Mouse (Mus musculus): ENCODE data around the gene Cdh4. TPM values are rescaled to one million over a fixed set of nuclear protein-coding genes. Genes with fewer than 3 reads are reported as not detected.

The Cdh4 gene
- polyA plus RNA-seq, 1 experiment, result not detected

DNA sequence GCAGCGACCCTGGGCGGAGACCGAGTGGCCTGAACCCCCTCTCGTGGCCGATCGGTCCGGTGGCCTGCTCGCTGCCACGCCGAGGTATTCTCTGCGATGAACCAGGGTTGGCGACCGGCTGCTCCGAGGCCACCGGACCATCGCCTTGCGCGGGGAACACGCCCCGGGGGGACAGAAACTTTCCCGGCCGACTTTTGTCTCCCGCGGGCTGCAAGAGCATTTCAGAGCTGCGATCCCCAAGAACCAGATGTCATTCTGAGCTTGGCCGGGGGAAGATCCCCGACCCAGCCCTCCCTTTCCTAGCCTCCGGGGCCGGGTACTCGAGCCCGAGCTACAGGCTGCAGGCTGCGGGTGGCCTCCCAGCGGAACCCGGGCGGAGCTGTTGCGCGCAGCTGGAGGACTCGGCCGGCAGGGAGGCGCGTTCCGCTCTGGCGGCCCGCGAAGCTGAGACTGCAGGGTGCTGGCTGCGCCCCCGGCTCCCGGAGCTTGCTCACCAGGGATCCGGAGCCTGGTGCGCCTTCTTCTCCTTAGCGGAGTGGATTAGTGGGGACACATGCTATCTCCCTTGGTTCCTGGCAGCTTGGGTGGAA, 1.1 kb downstream of the Cdh4 start:
- no peaks in the 10 kb centered on the region for H3K4me1 ChIP-seq (ENCODE audit: control insufficient read depth, insufficient read depth, insufficient read length, low read length)

DNA sequence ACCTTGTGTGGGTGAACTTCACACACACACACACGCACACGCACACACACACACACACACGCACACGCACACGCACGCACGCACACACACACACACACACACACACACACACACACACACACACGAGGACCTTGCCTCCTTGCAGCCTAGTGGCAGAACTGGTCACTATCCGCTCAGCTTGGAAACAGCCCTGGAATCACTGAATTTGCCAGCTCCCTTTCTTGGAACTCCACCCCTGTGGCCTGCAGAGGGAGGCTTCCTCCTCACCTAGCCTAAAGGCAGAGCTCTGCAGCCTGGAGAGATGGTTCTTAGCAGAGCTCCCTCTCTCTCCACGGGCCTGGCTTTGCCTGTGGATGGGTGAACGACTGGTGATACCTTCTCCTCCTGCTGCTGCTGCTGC, 1.7 kb downstream of the Cdh4 start:
- Histone ChIP-seq H3K4me1 (ENCODE audit: control insufficient read depth, insufficient read depth, insufficient read length, low read length) (no peaks in the 10 kb centered on the region), H3K27ac (replicated peaks; ENCODE audit: low read depth, low read length) (no peak overlapping the region), H3K4me3 (ENCODE audit: insufficient read depth, low read depth, low read length) (peak overlapping the region; percentile 63; the same call in 1 of the 2 replicates)

More for the DNA sequence above, 1.1 kb downstream of the Cdh4 start:
- peak overlapping the region; percentile 63 for H3K4me3 ChIP-seq (ENCODE audit: insufficient read depth, low read depth, low read length)
- no peak overlapping the region for H3K27ac ChIP-seq (replicated peaks; ENCODE audit: low read depth, low read length)

DNA sequence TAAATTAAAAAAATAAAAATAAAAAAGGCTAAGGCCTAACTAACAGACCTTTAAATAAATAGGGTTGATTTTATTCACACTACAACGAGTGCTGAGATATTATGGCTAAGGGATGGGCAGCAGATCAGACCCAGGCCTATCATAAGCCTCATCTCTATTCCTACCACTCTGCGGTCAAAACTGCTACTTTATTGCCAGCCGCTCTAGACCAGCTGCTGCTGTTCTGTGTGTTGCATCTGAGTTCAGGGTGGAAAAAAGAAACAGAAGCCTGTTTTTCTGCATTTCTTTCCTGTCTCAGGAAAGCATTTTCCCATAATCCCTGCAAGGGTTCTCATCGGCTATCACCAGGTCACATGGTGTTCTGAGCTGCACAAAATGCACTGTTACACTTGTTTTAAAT, 6.0 kb downstream of the Cdh4 start:
- H3K27ac ChIP-seq (replicated peaks; ENCODE audit: low read depth, low read length), result no peak overlapping the region
- H3K4me1 ChIP-seq (ENCODE audit: control insufficient read depth, insufficient read depth, insufficient read length, low read length), result no peaks in the 10 kb centered on the region
- no peak overlapping the region for H3K4me3 ChIP-seq (ENCODE audit: insufficient read depth, low read depth, low read length)

DNA sequence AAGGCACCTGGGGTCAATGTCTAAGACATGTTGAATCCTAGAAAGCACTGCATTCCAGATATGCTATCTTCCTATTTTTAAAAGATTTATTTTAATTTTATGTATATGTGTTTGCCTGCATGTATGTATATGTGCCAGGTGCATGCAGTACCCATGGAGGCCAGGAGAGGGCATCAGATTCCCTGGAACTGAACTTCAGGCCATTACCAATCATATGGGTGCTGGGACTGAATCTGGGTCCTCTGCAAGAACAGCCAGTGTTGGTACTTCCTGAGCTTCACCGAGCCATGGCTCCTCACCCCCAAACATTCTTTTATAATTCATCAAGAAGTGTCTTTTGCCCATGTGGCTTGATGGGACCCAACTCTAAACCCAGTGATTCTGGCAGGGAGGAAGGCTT, 6.8 kb downstream of the Cdh4 start:
- H3K4me1 ChIP-seq (ENCODE audit: control insufficient read depth, insufficient read depth, insufficient read length, low read length), result no peaks in the 10 kb centered on the region
- H3K4me3 ChIP-seq (ENCODE audit: insufficient read depth, low read depth, low read length), result no peak overlapping the region
- H3K27ac ChIP-seq (replicated peaks; ENCODE audit: low read depth, low read length), result no peak overlapping the region

DNA sequence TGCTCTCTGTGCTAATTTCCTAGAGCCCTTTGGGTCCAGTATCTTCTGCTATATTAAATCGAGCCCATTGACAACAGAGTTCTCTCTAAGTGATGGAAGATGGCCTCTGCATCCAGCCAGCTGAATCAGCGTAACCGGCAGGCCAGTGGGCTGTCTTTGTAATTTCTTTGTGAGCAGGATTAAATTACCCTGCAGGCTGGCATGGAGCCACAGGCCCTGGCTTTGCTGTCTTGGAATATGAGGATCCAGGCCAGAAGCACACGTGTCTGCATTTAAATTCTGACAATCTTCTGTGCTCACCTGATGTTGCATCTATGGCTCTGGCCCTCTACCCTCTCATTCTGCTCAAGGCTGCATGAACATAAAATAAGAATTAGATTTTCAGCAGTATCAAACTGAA, 17.0 kb downstream of the Cdh4 start:
- no peak overlapping the region for H3K27ac ChIP-seq (replicated peaks; ENCODE audit: low read depth, low read length)
- no peaks in the 10 kb centered on the region for H3K4me1 ChIP-seq (ENCODE audit: control insufficient read depth, insufficient read depth, insufficient read length, low read length)
- no peak overlapping the region for H3K4me3 ChIP-seq (ENCODE audit: insufficient read depth, low read depth, low read length)

DNA sequence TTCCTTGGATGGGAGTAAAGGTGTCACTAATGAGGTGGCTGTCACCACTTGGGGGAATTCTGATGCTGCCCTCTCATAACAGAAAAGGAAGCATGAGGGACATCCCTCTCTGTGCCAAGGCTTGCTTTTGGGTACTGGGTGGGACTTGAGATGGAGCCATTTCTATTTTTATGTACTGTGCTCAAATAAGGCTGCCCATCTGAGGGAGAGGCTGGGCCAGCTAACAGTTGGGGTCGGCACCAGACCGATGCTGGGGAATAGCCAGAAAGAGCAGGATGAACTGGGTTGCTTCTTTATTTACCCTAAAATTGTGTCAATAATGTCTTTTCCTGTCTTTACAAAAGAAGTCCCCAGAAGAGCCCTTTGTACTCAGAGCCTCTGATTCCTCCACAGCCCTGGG, 17.4 kb downstream of the Cdh4 start:
- Histone ChIP-seq H3K4me1 (ENCODE audit: control insufficient read depth, insufficient read depth, insufficient read length, low read length) (no peaks in the 10 kb centered on the region), H3K4me3 (ENCODE audit: insufficient read depth, low read depth, low read length) (no peak overlapping the region), H3K27ac (replicated peaks; ENCODE audit: low read depth, low read length) (no peak overlapping the region)

DNA sequence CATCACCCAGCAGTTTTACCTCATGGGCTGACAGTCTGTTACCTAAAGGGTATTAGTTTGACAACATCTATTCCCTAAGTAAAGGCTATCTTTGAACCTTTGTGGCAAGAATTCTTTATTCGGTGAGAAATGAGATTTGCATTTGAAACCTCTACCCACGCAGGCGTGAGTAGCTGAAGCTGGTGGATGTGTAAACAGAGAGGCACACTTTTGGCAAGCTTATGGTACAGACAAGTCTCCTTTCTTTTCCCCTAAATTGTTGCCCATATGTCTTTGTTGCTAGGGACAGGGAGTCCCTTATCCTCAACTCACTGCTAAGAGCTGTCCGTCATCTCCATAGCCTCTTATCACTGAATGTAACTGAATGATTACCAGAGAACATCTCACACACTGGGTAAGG, 21.3 kb downstream of the Cdh4 start:
- H3K4me3 ChIP-seq (ENCODE audit: insufficient read depth, low read depth, low read length), result no peak overlapping the region
- no peaks in the 10 kb centered on the region for H3K4me1 ChIP-seq (ENCODE audit: control insufficient read depth, insufficient read depth, insufficient read length, low read length)
- H3K27ac ChIP-seq (replicated peaks; ENCODE audit: low read depth, low read length), result no peak overlapping the region

DNA sequence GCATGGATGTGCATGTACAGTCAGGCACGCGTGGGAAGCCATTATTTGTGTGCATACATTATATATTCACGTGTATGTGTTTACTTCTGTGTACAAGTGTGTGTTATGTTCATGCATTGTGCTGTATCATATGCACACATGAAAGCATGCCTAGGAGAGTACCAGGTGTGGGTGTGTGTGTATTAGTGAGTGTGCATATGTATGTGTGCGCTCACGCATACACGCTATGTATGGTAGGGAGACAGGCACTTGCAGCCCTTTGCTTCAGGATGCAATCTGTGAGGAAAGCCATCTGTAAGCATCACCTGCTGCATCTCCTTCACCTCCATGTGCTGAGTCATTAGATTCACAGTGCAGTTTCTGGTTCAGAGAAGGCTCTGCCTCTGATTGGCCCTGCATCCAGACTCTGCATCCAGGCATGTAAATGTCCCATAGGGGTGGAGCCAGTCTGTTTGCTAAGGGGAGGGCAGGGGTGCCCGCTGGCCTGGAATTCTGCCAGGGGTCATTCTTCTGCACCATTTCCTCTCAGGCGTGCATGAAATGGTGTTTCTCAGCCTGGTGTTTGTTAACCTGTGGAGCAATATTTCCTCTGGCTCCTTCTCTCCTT, 25.7 kb downstream of the Cdh4 start:
- no peak overlapping the region for H3K4me3 ChIP-seq (ENCODE audit: insufficient read depth, low read depth, low read length)
- no peaks in the 10 kb centered on the region for H3K4me1 ChIP-seq (ENCODE audit: control insufficient read depth, insufficient read depth, insufficient read length, low read length)
- H3K27ac ChIP-seq (replicated peaks; ENCODE audit: low read depth, low read length), result no peak overlapping the region

DNA sequence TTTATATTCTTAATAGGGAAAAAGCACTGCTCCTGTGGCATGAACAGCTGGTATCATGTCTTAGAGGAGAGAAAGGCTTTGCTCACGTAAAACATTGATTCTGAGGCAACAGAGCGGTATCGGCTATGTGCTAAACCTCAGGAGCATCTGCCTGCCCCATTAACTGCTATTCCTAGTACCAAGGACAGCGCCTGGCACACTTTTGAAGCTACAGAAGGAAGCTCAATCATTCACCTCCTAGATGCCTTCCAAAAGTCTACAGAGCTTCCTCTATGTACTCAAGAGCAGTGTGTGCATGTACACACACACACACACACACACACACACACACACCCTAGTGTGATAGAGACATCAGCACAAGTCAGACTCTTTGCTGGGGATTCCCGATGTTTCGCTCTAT, 34.4 kb downstream of the Cdh4 start:
- Histone ChIP-seq H3K27ac (replicated peaks; ENCODE audit: low read depth, low read length) (no peak overlapping the region), H3K4me1 (ENCODE audit: control insufficient read depth, insufficient read depth, insufficient read length, low read length) (no peaks in the 10 kb centered on the region), H3K4me3 (ENCODE audit: insufficient read depth, low read depth, low read length) (no peak overlapping the region)

DNA sequence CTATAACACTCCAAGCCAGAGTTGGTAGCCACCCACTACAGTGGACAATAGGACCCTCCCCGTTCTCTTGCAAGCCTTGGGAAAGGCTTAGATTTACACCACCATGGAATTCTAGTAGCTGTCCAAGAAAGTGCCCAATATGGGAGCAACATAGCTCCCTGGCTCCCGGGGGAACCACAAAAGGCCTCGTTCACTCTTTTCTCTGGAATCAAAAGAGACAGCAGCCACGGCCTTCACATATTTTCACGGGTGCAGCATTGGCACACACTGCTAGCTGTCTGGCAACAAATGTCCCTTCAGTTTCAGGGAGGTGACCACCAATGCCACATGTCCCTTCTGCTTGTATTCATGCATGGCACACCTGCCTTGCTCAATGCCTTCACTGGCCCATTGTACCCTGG, 38.6 kb downstream of the Cdh4 start:
- Histone ChIP-seq H3K27ac (replicated peaks; ENCODE audit: low read depth, low read length) (no peak overlapping the region), H3K4me1 (ENCODE audit: control insufficient read depth, insufficient read depth, insufficient read length, low read length) (no peaks in the 10 kb centered on the region), H3K4me3 (ENCODE audit: insufficient read depth, low read depth, low read length) (no peak overlapping the region)

DNA sequence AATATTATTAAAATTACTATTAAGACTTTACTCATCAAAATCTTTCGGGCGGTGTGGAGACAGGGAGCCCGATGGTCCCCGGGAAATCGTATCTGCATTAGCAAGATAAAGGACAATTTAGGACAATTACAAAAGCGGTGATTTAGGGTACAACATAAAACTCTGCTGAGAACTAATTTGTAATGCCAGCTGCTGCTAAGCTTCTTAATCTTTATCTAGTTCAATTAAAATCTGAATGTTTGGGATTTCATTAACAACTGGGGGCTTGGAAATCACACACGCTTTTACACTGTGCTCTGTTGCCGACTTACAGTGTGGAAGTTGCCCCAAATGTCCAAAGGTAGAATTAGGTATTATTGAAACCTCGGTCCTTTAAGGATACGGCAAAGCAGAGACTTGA, 39.1 kb downstream of the Cdh4 start:
- Histone ChIP-seq H3K4me1 (ENCODE audit: control insufficient read depth, insufficient read depth, insufficient read length, low read length) (no peaks in the 10 kb centered on the region), H3K27ac (replicated peaks; ENCODE audit: low read depth, low read length) (no peak overlapping the region), H3K4me3 (ENCODE audit: insufficient read depth, low read depth, low read length) (no peak overlapping the region)

DNA sequence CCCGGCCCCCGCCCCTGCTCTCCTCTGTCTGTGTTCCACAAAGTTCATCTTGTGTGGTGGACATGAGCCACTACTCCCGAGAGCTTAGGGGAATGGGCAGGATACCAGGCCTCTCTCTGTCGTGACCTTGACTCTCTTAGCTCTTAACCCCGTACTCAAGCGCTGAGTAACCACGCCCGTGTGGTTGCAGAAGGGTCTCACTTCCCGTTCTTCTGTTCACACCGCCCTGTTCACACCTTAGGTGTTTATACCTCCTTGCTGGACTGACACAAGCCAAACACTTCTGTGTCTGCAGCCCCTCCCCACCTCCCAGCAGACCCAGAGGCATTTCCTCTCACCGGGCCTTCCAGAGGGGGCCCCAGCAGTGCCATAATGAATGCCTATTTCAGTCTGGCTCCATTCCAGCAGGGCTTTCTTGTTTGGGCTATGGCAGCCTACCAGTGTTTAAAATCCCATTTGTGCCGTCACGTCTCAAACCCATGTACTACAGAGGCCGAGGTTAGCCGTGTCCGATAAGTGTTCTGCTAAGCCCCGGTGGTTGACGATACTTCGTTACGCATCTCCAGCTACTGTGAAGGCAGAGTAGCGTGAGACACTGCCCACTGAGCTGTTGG, 46.4 kb downstream of the Cdh4 start:
- Histone ChIP-seq H3K4me3 (ENCODE audit: insufficient read depth, low read depth, low read length) (no peak overlapping the region), H3K27ac (replicated peaks; ENCODE audit: low read depth, low read length) (no peak overlapping the region), H3K4me1 (ENCODE audit: control insufficient read depth, insufficient read depth, insufficient read length, low read length) (no peaks in the 10 kb centered on the region)

DNA sequence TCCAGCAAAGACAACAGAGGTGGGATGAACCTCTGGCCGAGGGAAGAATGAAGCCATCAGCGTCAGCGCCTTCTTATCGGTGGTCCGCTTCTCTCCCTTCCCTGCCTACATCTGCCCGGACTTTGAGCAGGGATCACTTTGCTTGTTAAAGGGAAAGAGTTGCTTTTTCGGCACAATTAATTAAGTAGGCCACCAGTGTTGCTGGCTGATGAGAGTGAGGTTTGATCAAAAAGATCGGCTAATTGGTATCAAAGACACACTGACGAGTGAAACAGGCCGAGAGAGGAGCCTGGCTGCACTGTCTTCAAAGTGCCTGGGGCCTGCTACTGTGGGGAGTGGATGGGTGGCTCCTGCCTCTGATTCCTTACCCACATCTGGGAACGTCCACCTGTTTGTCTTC, 49.7 kb downstream of the Cdh4 start:
- H3K4me1 ChIP-seq (ENCODE audit: control insufficient read depth, insufficient read depth, insufficient read length, low read length), result no peaks in the 10 kb centered on the region
- no peak overlapping the region for H3K27ac ChIP-seq (replicated peaks; ENCODE audit: low read depth, low read length)
- no peak overlapping the region for H3K4me3 ChIP-seq (ENCODE audit: insufficient read depth, low read depth, low read length)

DNA sequence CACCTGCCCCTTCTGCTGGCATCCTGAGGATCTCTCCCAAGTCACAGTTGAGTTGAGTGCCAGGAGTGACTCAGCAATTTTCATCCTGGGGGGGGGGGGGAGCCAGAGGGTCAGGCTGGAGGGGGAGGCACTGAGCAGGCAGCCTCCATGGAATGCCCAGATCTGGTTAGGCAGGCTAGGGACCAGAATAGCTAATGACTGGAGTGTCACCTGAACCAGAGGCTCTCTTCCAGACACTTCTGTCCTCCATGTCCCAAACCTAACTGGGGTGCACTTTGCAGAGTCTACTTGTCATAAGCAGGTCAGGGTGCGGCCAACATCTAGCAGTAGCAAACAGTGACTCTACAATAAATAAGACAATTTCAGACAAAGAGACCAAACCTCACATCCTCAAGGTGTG, 52.0 kb downstream of the Cdh4 start:
- Histone ChIP-seq H3K27ac (replicated peaks; ENCODE audit: low read depth, low read length) (no peak overlapping the region), H3K4me1 (ENCODE audit: control insufficient read depth, insufficient read depth, insufficient read length, low read length) (no peaks in the 10 kb centered on the region), H3K4me3 (ENCODE audit: insufficient read depth, low read depth, low read length) (no peak overlapping the region)

DNA sequence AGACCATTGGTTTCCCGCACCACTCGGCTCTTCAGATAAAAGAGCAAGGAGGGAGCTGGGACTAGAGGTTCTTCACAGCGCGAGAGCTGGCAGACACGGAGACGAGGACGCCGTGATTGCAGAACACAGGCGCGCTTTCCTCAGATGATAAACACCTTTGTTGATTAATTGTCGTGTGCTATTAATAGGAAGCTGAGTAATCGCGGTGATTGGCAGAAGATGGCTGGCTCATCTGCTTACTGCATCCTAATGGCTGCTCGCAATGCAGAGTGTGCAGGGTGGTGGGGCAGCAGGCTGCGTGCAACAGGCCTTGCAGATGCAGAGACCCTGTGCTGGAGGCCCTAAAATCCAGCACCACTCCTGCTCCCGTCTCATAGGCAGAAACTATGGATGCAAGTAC, 68.2 kb downstream of the Cdh4 start:
- Histone ChIP-seq H3K4me3 (ENCODE audit: insufficient read depth, low read depth, low read length) (no peak overlapping the region), H3K27ac (replicated peaks; ENCODE audit: low read depth, low read length) (no peak overlapping the region), H3K4me1 (ENCODE audit: control insufficient read depth, insufficient read depth, insufficient read length, low read length) (no peaks in the 10 kb centered on the region)

DNA sequence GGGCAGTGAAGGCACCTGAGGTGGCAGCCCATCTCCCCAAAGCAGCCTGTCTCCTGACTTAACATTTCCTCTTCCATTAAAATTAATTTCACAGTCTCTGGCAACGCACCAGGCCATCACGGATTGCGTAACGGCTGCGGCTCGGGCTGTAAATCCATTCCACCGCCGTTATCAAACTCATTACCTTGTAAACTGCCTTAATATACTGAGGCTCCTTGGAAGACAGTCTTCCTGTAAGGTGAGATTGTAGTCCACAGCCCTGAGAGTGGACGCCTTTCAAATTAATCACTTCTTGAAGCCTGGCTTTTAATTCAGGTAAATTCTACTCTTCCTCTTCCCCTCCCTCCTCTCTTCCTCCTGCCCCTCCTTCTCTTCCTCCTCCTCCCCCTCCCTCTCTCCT, 74.3 kb downstream of the Cdh4 start:
- Histone ChIP-seq H3K4me3 (ENCODE audit: insufficient read depth, low read depth, low read length) (no peak overlapping the region), H3K27ac (replicated peaks; ENCODE audit: low read depth, low read length) (no peak overlapping the region), H3K4me1 (ENCODE audit: control insufficient read depth, insufficient read depth, insufficient read length, low read length) (no peaks in the 10 kb centered on the region)
